Mouse (Mus musculus) testis, adult 2 months (tissue): ENCODE results near the gene Thoc3. TPM values are rescaled to one million over a fixed set of nuclear protein-coding genes. Genes with fewer than 3 reads are reported as not detected.

Experiments
- H3K27ac ChIP-seq: fragments of 200-500 bp; 2 replicates; pipeline ENCODE4 v1.5.1; 2012; ENCODE audit warnings: low read depth, low read length; ENCODE audit not compliant: control insufficient read depth, insufficient read depth
- H3K27me3 ChIP-seq: fragments of 200-500 bp; 2 replicates; pipeline ENCODE4 v1.6.1; 2012; ENCODE audit warnings: mild to moderate bottlenecking, low read length, moderate library complexity; ENCODE audit not compliant: control insufficient read depth, insufficient read depth
- H3K36me3 ChIP-seq: fragments of 200-500 bp; 2 replicates; pipeline ENCODE4 v1.6.1; 2012; ENCODE audit warnings: mild to moderate bottlenecking, low read length; ENCODE audit not compliant: control insufficient read depth, insufficient read depth
- H3K4me1 ChIP-seq: fragments of 200-500 bp; 2 replicates; pipeline ENCODE4 v1.6.1; 2012; ENCODE audit warnings: low read length; ENCODE audit not compliant: control insufficient read depth, insufficient read depth
- H3K4me3 ChIP-seq: fragments of 200-500 bp; 2 replicates; pipeline ENCODE4 v1.5.1; 2012; ENCODE audit warnings: low read depth, mild to moderate bottlenecking, low read length, moderate library complexity, mixed read lengths; ENCODE audit not compliant: control insufficient read depth
- CTCF ChIP-seq: fragments of 200-500 bp; IDR thresholded peaks from 2 replicates; pipeline ENCODE4 v1.5.1; 2012; ENCODE audit warnings: low read depth, mild to moderate bottlenecking, inconsistent platforms, low read length, moderate library complexity; ENCODE audit not compliant: control insufficient read depth, insufficient read depth, insufficient replicate concordance
- POLR2A ChIP-seq: fragments of 200-500 bp; IDR thresholded peaks from 2 replicates; pipeline ENCODE4 v1.6.1; 2012; ENCODE audit warnings: low read depth, mild to moderate bottlenecking, inconsistent platforms, low read length, moderate library complexity; ENCODE audit not compliant: control insufficient read depth
- polyA plus RNA-seq: library from polyadenylated mRNA; depleted of rRNA; stranded (reverse); fragments of >200 nt; gene quantifications from 2 replicates; pipeline ENCODE4 v1.2.3, GENCODE M21; 2012; rRNA removed

Gene Thoc3
- polyA plus RNA-seq, 1 experiment = 15.7 TPM

- TF ChIP-seq POLR2A (no peak), CTCF (no peak)
- Histone ChIP-seq H3K27me3 (no peaks in the 10 kb centered on the region), H3K4me1 (no peaks in the 10 kb centered on the region), H3K4me3 (no peak overlapping the region), H3K36me3 (no peaks in the 10 kb centered on the region), H3K27ac (no peak overlapping the region)
These were observed 41.6 kb downstream of the Thoc3 start for GRCm38 (mm10) chr13:54426781-54427655.

DNA sequence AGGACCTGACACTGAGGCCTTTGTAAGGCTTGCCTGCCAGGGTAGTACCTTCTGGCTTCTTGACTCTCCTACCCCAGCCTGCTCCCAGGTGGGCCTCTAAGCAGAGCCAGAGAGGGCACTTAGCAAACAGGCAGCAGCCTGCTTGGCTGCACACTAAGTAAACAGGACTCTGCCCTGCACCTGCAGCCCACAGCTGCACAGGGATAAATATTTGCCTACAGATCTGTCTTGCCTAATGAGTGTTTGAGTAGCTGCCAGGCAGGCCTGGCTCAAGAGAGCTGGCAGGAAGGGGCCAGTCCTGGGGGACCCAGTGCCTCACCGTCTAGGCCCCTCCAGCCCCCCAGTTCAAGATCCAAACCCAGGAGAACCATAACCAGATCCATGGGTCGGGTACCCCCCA lies 43.4 kb downstream of the Thoc3 start:
- Histone ChIP-seq H3K36me3 (no peaks in the 10 kb centered on the region), H3K4me1 (no peaks in the 10 kb centered on the region), H3K27ac (no peak overlapping the region), H3K27me3 (no peaks in the 10 kb centered on the region), H3K4me3 (peak overlapping the region; percentile 47)
- no peak for TF ChIP-seq POLR2A
- no peak for TF ChIP-seq CTCF

GRCm38 (mm10) chr13:54420226-54420625 lies 48.4 kb downstream of the Thoc3 start:
- no peaks in the 10 kb centered on the region for H3K4me1 ChIP-seq
- TF ChIP-seq POLR2A (no peak), CTCF (no peak)
- H3K4me3 ChIP-seq = no peak overlapping the region
- H3K27ac ChIP-seq = no peak overlapping the region
- H3K36me3 ChIP-seq = no peaks in the 10 kb centered on the region
- no peaks in the 10 kb centered on the region for H3K27me3 ChIP-seq

- Histone ChIP-seq H3K27me3 (no peaks in the 10 kb centered on the region), H3K4me3 (no peak overlapping the region), H3K4me1 (no peaks in the 10 kb centered on the region), H3K36me3 (no peaks in the 10 kb centered on the region), H3K27ac (no peak overlapping the region)
- no peak for TF ChIP-seq CTCF
- TF ChIP-seq POLR2A = no peak
These were observed 49.8 kb downstream of the Thoc3 start for GRCm38 (mm10) chr13:54418781-54419327.

GRCm38 (mm10) chr13:54415059-54415458 lies 53.6 kb downstream of the Thoc3 start:
- no peaks in the 10 kb centered on the region for H3K27me3 ChIP-seq
- H3K36me3 ChIP-seq = no peaks in the 10 kb centered on the region
- no peak overlapping the region for H3K27ac ChIP-seq
- TF ChIP-seq POLR2A = no peak
- no peak for TF ChIP-seq CTCF
- H3K4me1 ChIP-seq = no peaks in the 10 kb centered on the region
- H3K4me3 ChIP-seq = no peak overlapping the region

- H3K27ac ChIP-seq = no peak overlapping the region
- H3K27me3 ChIP-seq = no peaks in the 10 kb centered on the region
- no peak overlapping the region for H3K4me3 ChIP-seq
- no peaks in the 10 kb centered on the region for H3K36me3 ChIP-seq
- H3K4me1 ChIP-seq = no peaks in the 10 kb centered on the region
- TF ChIP-seq POLR2A = no peak
- TF ChIP-seq CTCF = no peak
These were observed 55.9 kb downstream of the Thoc3 start for GRCm38 (mm10) chr13:54412721-54413120.

- TF ChIP-seq POLR2A = no peak
- no peak for TF ChIP-seq CTCF
- no peaks in the 10 kb centered on the region for H3K4me1 ChIP-seq
- H3K4me3 ChIP-seq = no peak overlapping the region
- H3K36me3 ChIP-seq = no peaks in the 10 kb centered on the region
- H3K27ac ChIP-seq = no peak overlapping the region
- no peaks in the 10 kb centered on the region for H3K27me3 ChIP-seq
These were observed 56.4 kb downstream of the Thoc3 start for GRCm38 (mm10) chr13:54412236-54412635.

GRCm38 (mm10) chr13:54411656-54412055 lies 57.0 kb downstream of the Thoc3 start:
- Histone ChIP-seq H3K27me3 (no peaks in the 10 kb centered on the region), H3K4me1 (no peaks in the 10 kb centered on the region), H3K27ac (no peak overlapping the region), H3K4me3 (no peak overlapping the region), H3K36me3 (no peaks in the 10 kb centered on the region)
- TF ChIP-seq POLR2A (no peak), CTCF (no peak)

Other genes with a start within 250 kb of the Thoc3 start
- 0.23 and 0.31 TPM in 2 replicates for gene Cplx2, start 97.5 kb downstream of the Thoc3 start, polyA plus RNA-seq
- gene Simc1, start 34.9 kb upstream of the Thoc3 start, polyA plus RNA-seq = 22.5 and 23.3 TPM in 2 replicates
- gene 4833439L19Rik, start 96.6 kb upstream of the Thoc3 start, polyA plus RNA-seq = 59.8 and 60.8 TPM in 2 replicates
- gene Arl10, start 106.2 kb upstream of the Thoc3 start, polyA plus RNA-seq = 1.8 and 2.3 TPM in 2 replicates
- 8.2 and 10.7 TPM in 2 replicates for gene Nop16, start 121.2 kb upstream of the Thoc3 start, polyA plus RNA-seq
- 87.3 and 112 TPM in 2 replicates for gene Higd2a, start 121.4 kb upstream of the Thoc3 start, polyA plus RNA-seq
- gene Cltb, start 142.5 kb upstream of the Thoc3 start, polyA plus RNA-seq = 12.5 and 12.7 TPM in 2 replicates
- 23.6 and 31.8 TPM in 2 replicates for gene Faf2, start 152.9 kb upstream of the Thoc3 start, polyA plus RNA-seq
- 418 and 439 TPM in 2 replicates for gene Rnf44, start 225.1 kb upstream of the Thoc3 start, polyA plus RNA-seq
- gene Cdhr2, start 232.6 kb upstream of the Thoc3 start, polyA plus RNA-seq = 1.1 and 1.5 TPM in 2 replicates